Mouse (Mus musculus) layer of hippocampus, postnatal 36 days (tissue): Measurements from ENCODE around the gene Rsad2. TPM values are rescaled to one million over a fixed set of nuclear protein-coding genes. Genes with fewer than 3 reads are reported as not detected.
"Not testable (repeated sequence)": the region's sequence is repeated elsewhere in the genome, so short reads cannot be mapped to it uniquely, and the experiment has no call there.

ENCODE experiments used
- DNase-seq, 2 experiments: peaks; one replicate each; pipeline ENCODE4 v3.0.0; 2022
- total RNA-seq, 2 experiments: library from RNA; stranded (reverse); gene quantifications; 2 replicates each; pipeline ENCODE4 v1.2.3; 2021

Rsad2 gene
- total RNA-seq, 2 experiments from 2014 or later: 0.30 to 0.57 TPM

GRCm38 (mm10) chr12:26446377-26447045 is 9.7 kb downstream of the Rsad2 start:
- DNase-seq: no peak

DNA sequence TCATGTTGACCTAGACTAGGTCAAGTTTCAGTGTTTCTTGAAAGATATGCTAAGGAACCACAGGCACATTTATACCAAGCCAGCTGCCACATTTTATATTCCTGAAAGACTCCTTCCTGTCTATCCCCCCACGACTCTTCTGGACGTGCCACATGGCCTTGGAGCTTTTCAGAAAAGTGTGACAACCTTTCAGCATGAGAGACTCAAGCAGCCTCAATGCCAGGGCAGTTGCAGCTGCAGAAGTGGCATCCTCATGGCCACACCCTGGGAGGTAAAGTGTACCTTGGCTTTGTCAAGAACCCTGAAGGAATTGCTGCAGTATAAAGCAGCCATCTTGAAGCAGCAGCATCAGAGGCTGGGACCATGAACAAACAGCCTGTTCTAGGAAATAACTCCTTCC is 11.7 kb downstream of the Rsad2 start:
- no peak for DNase-seq

DNA sequence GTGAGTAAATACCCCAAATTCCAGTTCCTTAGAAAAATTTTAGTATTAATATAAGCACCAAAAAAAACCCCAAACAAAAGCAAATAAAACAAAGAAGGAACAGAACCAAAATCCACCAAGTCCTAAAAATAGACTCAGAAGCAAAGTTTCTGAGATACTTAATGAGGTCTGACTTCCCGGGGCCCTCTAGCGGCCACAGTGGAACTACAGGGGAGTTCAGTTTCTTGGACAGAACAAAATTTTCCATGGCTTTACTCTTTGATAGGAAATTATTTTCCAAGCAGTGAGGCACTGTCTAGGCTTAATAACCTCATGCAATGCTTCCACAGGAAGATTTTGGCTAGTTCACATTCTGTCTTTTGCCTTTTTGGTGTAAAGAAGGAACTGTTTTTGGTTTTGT is 12.2 kb downstream of the Rsad2 start:
- peak; percentile 55 to 66 for DNase-seq

DNA sequence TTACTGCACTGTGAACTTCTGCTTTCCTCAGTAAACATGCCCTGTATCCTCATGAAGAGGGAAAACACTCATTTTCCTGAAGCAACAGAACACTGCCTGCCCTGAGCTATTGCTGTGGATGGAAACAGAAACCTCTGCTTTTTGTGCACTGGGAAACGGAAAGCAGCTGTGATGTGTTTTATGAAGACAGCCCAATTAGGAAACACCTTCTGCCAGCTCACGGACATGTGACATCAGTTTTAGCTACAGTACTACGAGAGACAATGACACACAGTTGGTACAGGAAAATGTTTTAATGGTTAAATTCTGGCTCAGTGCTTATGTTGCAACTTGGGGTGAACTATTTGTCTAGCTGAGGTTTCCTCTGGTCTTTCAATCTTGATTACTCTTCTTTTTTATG is 16.9 kb downstream of the Rsad2 start:
- DNase-seq: no peak

- no peak for DNase-seq
Measured at GRCm38 (mm10) chr12:26437950-26438349, 18.3 kb downstream of the Rsad2 start.

DNA sequence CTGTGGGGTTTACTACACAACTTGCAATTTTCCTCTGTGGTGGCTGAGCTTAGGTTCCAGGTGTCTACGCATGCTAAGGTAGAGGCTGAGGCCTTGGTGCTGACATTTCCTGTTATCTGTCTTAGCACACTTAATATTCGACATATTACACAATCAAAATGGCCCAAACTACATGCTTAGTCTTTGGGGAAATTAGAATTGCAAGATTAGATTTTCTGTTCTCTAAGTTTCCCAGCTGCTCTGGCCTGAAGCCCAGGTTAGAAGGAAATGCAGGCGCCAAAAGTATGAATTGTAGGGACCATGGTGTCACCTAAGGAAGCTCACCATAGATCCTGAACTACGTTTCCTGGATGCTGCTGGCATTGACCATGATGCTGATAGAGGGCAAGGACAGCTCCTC is 19.9 kb downstream of the Rsad2 start:
- no peak for DNase-seq

DNA sequence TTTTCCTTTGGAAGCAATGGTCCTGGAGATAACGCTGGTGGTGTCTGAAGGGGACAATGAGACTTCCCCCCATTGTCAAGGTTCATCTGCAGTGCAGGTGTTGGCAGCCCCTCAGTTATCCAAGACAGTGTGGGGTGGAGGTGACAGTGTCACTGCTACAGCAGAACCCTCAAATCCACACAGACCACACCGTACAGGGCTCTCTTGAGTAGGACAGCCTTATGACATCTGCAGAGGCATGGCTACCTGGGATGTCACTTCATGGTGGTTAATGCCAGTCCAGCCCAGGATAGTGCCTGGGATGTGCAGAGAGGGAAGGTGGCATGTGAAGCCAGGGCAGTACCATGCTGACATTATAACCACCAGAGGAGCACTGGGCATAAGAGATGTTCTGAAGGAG is 27.5 kb downstream of the Rsad2 start:
- not testable (repeated sequence) for DNase-seq

DNA sequence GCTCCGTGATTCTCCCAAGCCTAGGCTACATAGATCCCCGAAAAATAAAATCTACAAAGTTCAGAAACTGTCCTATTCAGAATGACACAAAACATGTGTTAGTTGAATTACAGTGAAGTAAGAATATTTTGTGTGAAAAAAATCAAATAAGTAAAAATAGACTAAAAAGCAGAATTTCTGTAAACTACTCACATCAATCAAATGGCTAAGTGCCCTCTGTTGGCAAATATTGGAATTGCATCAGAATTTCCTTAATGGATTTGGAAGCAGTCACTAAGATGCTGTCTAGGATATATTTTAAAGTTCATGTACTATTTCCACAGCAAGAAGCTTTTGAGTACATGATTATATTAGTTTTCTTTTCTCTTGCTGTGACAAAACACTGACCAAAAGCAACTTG is 31.4 kb downstream of the Rsad2 start:
- DNase-seq: no peak

DNA sequence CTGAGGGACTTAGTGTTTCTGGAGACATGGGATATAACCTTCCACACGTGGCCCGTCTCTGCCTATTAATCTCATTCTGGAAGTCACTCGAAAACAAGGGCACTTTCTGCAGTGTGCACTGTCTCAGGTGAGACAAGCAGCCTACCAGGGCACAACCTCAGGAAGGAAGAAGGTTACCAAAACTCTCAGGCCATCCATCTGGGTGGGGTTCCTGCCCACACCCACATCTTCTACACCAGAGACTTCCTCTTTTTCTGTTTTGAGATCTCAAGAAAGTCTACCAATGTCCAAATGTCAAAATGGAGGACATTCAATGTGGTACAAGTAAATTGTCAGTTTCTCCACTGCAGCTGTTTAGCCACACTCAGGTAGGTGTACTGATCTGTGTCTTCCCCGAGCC is 37.9 kb downstream of the Rsad2 start:
- DNase-seq: no peak

- no peak for DNase-seq
Measured at GRCm38 (mm10) chr12:26416636-26417295, 39.5 kb downstream of the Rsad2 start.

DNA sequence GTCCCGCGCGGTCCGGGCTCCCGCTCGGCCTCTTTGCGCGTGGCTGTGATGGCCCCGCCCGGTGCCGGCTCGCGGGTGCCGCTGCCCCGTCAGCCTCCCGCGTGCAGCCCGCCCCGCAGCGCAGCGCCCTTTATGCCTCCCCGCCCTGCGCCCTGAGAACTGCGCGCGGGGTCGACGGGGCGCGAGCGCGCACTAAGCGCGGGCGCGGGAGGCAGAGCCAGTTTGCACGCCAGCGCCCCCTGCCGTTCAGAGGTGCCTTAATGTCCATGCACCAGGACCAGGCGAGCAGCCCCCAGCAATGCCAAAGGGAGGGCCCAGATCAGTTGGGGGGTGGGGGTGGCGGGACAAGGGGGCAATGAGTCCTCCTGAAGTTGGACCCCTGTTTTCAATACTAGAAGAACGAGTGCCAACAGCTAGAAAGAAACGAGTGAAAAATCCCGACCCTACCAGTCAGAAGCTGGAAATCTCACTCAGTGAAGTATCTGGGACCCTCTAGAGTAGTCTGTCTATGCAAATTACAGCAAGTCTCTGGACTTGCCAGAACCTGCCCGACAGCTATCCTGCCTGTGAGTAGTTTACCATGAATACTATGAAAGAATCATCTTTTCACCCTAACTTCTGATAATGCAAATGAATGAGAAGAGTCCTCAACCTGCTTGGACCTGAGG is 41.0 kb downstream of the Rsad2 start, which contains the start of gene Rnf144a:
TSS of gene Rnf144a (minus strand) at position 151 of the 668 bp plus-strand sequence.
- DNase-seq: peak; percentile 88 to 91

DNA sequence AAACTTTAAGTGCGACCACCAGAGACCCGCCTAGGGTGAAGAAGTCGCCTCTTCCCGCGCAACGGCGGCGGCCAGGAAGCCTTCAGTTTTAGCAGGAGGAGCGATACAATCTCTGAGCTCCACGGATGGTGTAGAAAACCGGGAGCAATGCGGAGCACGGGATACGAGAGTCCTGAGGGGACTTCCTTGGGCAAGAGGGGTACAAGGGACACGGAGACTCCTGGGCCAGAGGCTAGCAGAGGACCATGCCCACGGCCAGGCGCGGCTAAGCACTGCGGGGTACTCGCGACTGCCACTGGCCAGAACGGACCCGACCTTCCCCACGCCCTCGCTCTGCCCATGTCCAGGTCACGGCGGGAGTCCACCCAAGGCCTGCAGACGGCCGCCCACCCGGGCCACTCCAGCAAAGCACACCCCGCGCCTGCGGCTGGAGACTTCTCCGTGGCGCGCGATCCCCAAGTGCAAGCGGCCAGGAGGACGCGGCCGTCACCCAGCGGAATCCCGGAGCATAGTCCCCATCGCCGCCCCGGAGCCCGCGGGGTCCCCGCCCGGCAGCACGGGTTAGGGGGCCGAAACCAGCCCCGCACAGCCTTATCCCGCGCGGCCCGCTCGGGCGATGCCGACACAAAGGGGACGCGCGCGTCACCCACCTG is 41.7 kb downstream of the Rsad2 start:
- DNase-seq: peak in 1 of 2 experiments; percentile 49

DNA sequence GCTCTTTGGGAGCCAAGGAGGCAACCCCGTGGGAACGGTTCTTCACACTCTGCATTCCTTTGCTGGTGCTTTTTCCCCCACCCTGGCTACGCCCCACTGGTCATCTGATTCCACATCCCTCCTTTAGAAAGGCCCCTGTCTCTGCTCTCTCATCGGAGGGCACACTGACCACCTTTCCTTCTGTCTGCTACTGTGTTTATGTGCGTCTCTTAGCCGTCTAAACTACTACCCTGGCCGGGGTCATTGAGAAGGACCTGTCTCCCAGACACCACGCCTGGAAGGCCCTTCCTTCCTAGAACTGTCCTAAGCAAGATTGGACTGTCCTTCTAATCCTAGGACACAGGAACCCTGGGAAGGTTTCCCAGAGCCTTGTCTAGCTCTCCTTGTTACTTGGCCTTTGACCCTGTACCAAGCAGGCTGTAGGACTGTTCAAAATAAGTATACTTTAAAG is 42.3 kb downstream of the Rsad2 start:
- no peak for DNase-seq

GRCm38 (mm10) chr12:26412802-26413201 is 43.5 kb downstream of the Rsad2 start:
- DNase-seq: no peak

DNA sequence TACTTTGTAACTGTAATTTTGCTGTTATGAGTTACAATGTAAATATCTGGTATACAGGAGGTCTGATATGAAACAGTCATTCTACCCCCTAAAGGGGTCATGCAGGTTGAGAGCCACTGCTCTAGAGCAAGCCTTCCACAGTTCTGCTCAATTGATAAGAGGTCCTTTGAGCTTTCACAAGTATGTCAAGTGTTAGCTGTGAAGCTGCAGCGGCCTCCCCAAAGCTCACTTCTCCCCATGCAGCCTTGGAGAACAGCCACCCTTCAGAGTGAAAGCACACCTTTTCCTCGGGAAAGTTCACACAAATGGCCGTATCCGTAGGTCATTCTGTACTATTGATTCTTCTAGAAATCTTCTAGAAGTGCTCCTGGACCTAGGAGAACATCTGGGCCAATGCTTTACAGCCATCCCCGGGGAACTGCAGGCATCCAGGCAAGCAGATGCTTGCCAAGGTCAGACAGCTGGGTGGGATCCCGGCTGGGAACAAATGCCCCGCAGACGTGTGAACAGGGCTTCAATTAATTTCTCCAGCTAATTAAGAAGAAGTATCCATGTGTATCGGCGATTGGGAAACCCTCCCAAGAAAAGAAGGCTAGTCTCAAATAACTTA is 44.3 kb downstream of the Rsad2 start:
- no peak for DNase-seq

DNA sequence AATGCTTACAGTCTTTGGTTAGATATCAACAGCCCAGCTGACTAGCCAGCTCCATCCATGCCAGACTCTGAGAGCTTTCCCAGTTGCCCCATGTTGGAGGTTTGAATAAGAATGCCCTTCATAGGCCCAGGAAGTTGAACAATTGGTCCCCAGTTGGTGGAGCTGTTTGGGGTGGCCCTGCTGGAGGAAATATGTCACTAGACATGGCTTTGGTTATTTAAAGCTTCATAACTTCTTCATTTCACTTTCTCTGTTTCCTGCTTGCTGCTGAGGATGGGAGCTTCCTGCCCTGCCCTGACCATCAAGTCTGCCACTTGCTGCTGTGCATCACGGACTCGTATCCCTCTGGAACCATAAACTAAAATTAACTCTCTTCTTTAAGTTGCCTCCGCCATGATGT is 45.8 kb downstream of the Rsad2 start:
- DNase-seq: no peak

DNA sequence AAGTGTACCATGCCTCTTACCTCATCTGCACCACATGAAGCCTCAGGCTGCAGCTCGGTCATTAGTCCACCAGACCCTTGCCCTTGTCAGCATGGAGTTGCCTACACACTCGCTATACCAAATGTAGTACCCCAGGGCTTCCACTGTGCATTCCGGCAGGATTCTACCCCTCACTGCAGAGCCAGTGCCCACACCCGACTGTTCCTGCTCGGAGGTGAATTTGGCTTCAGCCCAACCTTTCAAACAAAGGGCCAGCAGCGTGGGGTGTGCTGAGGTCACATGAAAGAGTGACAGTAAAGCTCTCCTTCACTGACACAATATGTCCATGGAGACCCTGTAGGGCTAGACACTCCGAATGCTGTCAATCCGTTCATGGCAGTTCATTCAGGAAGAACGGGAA is 47.5 kb downstream of the Rsad2 start:
- no peak for DNase-seq

DNA sequence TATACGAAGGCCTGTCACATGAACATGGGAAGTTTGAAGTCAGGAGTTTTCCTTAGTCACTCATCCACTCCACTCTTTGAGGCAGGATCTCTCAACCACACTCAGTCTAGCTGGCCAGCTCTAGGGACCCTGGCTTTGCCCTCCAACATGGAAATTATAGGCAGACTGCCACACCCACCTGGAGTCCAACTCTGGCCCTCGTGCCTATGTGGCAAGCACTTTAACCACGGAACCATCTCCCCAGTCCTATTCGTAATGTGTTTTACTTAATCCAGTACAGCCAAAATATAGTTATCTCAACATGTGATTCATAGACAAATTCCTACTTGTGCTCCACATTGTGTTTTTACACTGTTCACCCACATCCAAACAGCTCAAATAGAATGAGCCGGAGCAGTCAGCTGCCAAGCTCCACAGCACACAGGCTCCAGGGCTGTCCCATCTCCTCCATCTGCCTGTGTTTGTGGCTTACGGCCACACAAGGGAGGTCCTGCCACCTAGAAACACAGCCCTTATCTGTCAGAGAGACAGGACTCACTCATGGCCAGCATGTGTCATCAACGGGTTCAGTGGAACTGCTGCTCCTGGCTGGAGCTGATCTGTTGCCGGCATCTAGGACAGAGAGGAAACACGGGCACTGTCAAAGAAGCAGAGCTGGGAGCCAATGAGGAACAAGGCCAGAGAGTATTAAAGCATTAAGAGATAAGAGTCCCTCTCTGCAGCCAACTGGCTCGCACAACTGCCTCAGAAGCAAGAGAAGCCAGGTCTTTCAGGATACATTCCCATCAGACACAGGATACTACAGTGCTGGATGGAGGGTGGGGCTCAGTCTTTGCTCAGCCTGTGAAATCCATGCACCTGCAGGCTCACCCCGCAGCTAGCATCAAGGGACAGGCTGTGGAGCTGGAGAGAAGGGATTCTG is 51.2 kb downstream of the Rsad2 start:
- peak; percentile 55 to 63 for DNase-seq

DNA sequence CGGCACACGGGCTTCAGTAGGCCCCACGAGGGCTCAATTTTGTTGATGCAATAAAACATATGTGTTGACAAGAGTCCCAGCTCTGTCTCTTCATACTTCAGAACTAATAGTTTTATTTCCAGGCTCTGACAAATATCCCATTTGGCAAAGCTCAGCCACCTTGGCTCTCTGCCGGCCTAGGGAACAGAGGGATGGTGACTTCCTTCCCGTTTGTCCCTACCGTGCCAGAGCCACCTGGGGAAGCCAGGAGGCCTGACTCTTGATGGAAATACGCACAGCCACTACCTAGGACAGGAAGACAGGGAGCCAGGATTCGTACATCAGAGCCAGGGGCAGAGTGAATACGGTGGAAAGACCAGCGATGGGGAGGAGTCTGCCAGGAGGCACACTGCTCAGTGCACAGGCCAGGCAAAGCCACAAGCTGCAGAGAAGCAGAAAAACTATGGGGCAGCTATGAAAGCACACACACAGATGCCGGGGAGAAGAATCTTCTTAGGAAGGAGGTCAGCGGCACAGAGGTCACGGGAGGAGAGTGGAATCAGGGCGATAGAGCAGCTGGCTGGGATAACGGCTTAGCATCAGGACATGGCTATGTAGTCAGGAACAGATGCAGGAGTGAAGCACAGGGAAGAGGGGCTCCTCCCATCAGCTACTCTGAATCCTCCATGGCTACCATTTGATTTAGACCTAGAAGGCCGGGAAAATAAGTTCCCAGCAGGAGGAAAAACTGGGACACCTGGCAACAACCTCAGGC is 52.7 kb downstream of the Rsad2 start:
- DNase-seq: no peak

DNA sequence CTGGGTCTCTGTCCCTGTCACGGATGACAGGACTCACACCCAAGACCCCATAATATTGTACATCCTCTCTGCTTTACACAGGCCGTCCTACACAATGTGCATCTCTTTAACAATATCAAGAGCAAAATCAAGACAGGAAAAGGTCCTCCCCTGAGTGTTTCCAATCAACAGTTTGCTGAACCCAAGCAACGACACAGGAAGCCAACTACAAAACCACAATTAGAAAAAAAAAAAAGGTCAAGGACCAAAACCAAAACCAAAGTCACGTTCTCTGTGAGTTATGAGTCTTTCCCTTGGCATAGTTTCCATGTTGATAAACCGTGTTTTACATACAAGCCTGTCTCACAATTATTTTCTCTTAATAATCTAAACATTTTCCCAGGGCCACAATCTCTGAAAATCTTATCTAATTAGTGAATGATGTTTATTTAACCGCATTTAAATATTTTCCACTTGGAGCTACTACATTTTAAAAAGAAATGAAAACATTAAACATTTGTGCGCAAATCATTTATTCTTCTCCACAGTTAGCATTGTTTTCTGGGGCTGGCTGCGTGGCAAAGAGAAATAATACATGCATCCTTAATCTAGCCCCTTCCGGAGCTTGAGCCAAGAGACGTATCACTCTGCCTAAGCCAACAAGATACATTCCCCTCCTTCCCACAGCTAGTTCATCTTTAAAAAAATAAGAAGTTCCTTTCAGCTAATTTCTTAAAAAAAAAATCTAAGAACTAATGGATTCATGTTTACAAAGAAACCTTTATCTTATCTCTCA is 54.4 kb downstream of the Rsad2 start:
- no peak for DNase-seq
